Mouse (Mus musculus): ENCODE measurements at regions not wholly inside any gene's neighbourhood (a gene's known extent, or its start where the extent isn't known, plus 50 kb on each side); places are given as distances from the start of the nearest gene placed in this dataset.

DNA sequence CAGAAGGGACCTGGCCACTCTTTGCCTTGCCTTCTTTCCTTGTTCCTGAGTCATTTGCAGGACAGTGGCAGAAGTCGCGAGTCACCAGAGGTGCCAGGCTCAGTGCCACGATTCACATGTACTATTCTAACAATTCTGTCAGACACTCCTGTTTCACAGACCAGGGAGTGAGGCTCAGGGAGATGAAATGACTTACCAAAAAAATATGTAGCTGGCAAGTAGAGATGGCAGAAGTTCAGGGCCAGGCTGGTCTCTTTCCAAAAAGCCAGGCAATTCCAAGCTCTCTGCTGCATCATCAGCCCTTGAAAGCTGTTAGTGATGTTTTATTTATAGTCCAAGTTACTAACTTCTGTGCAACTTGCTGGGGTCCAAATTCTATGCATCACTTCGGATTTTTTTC is 311.2 kb downstream of the Hace1 start:
- TF ChIP-seq MAX (IDR thresholded peaks at IDR 0.05; ENCODE audit: low read length) (no peak), NELFE (IDR thresholded peaks at IDR 0.05; ENCODE audit: low read depth, low read length) (no peak), KAT2A (IDR thresholded peaks at IDR 0.05; ENCODE audit: insufficient replicate concordance, low read length) (no peak), ELF1 (IDR thresholded peaks at IDR 0.05; ENCODE audit: low read depth, low read length) (no peak), USF2 (conservative IDR thresholded peaks at IDR 0.05; ENCODE audit: low read depth, low read length) (no peak), CHD1 (IDR thresholded peaks at IDR 0.05; ENCODE audit: low read depth, low read length) (no peak), BHLHE40 (IDR thresholded peaks at IDR 0.05; ENCODE audit: low read depth, low read length) (no peak), ZNF384 (IDR thresholded peaks at IDR 0.05; ENCODE audit: low read depth, low read length) (no peak), SMC3 (IDR thresholded peaks at IDR 0.05; ENCODE audit: low read depth, low read length) (no peak), RAD21 (IDR thresholded peaks at IDR 0.05; ENCODE audit: low read depth, low read length) (no peak), RCOR1 (conservative IDR thresholded peaks at IDR 0.05; ENCODE audit: low read depth, low read length) (no peak)
- no peaks in the 10 kb centered on the region for H3K4me1 ChIP-seq (ENCODE audit: control insufficient read depth in 1 of 2, insufficient read depth in 2 of 2)
- in situ Hi-C loops (cut with MboI; ENCODE audit: low pct_ligation_motif_present, low pct_unique_long_range_greater_than_20kb, low sequenced_read_pairs) = no loop called here

DNA sequence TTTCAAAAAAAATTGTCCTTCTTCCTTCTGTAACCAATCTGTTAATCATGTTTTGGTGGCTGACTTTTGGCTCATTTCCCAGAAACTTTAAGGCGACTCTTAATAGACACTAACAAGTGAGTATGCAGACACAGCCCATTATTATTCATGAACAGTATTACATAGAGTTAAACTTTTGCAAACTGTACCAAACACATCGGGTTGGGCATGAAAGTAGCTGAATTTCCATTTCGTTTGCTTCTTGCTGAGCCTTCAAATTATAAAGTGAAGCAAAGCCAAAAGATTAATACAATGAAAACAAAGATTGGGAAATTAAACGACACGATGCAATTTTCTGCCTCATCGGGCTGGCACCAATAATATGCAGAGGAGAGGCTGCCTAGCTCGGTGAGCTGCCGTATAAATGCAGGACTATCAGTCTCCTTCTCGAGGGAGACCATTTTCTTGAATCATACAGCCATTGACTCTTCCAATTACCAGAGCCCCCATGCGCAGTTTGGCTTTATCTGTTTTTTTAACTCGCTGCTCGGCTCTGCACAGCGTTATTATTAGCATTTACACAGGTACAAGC is 311.8 kb downstream of the Hace1 start:
- Histone ChIP-seq H3K9ac (ENCODE audit: insufficient read depth, low read depth) (no peak overlapping the region), H3K27me3 (replicated peaks) (no peaks in the 10 kb centered on the region), H3K36me3 (replicated peaks in 1 of 2; ENCODE audit: control insufficient read depth in 1 of 2, insufficient read depth in 1 of 2, low read length in 1 of 2) (no peaks in the 10 kb centered on the region), H3K4me2 (ENCODE audit: insufficient read depth, low read depth, poor library complexity, severe bottlenecking) (no peak overlapping the region), H3K27ac (ENCODE audit: insufficient read depth, low read depth) (no peak overlapping the region), H3K4me3 (replicated peaks in 1 of 3; ENCODE audit: low read depth in 2 of 3, low read length in 2 of 3, poor library complexity in 1 of 3) (no peak overlapping the region), H3K9me3 (replicated peaks; ENCODE audit: low read length) (no peaks in the 10 kb centered on the region), H3K4me1 (ENCODE audit: control insufficient read depth in 1 of 2, insufficient read depth in 2 of 2) (no peaks in the 10 kb centered on the region), H3K79me2 (replicated peaks; ENCODE audit: control insufficient read depth, extremely low read depth, insufficient read depth, poor library complexity, severe bottlenecking) (no peaks in the 10 kb centered on the region)
- TF ChIP-seq MEF2A (IDR thresholded peaks at IDR 0.05; ENCODE audit: borderline replicate concordance, low read depth, low read length) = no peak
- TF ChIP-seq ELF1 (IDR thresholded peaks at IDR 0.05; ENCODE audit: low read depth, low read length) = no peak
- no peak for TF ChIP-seq USF2 (conservative IDR thresholded peaks at IDR 0.05; ENCODE audit: low read depth, low read length)
- TF ChIP-seq GABPA (IDR thresholded peaks at IDR 0.05; ENCODE audit: insufficient replicate concordance, low read depth, low read length) = no peak
- TF ChIP-seq MAZ (IDR thresholded peaks at IDR 0.05; ENCODE audit: low read depth, low read length) = no peak
- TF ChIP-seq IRF4 (IDR thresholded peaks at IDR 0.05; ENCODE audit: low read depth, low read length) = no peak
- no peak for TF ChIP-seq KAT2A (IDR thresholded peaks at IDR 0.05; ENCODE audit: insufficient replicate concordance, low read length)
- no peak for TF ChIP-seq PAX5 (IDR thresholded peaks at IDR 0.05; ENCODE audit: low read length)
- no peak for TF ChIP-seq BHLHE40 (IDR thresholded peaks at IDR 0.05; ENCODE audit: low read depth, low read length)
- dilution Hi-C loops (cut with MboI; ENCODE audit: extremely low pct_ligation_motif_present, extremely low pct_unique_long_range_greater_than_20kb, low sequenced_read_pairs) = no loop called here
- in situ Hi-C loops (cut with MboI; ENCODE audit: low pct_ligation_motif_present, low pct_unique_long_range_greater_than_20kb, low sequenced_read_pairs) = no loop called here
- DNase-seq (ENCODE audit: extremely low read depth) = no peak

More for the DNA sequence above, 311.2 kb downstream of the Hace1 start:
- dilution Hi-C loops (cut with MboI; ENCODE audit: extremely low pct_ligation_motif_present, extremely low pct_unique_long_range_greater_than_20kb, low sequenced_read_pairs) = no loop called here
- DNase-seq (ENCODE audit: extremely low read depth) = no peak
- Histone ChIP-seq H3K9ac (ENCODE audit: insufficient read depth, low read depth) (no peak overlapping the region), H3K9me3 (replicated peaks; ENCODE audit: low read length) (no peaks in the 10 kb centered on the region), H3K4me2 (ENCODE audit: insufficient read depth, low read depth, poor library complexity, severe bottlenecking) (no peak overlapping the region), H3K27me3 (replicated peaks) (no peaks in the 10 kb centered on the region), H3K36me3 (replicated peaks in 1 of 2; ENCODE audit: control insufficient read depth in 1 of 2, insufficient read depth in 1 of 2, low read length in 1 of 2) (no peaks in the 10 kb centered on the region), H3K79me2 (replicated peaks; ENCODE audit: control insufficient read depth, extremely low read depth, insufficient read depth, poor library complexity, severe bottlenecking) (no peaks in the 10 kb centered on the region), H3K4me3 (replicated peaks in 1 of 3; ENCODE audit: low read depth in 2 of 3, low read length in 2 of 3, poor library complexity in 1 of 3) (no peak overlapping the region), H3K27ac (ENCODE audit: insufficient read depth, low read depth) (no peak overlapping the region)
